Mouse (Mus musculus): Measurements from ENCODE around the gene H6pd.

GRCm38 (mm10) chr4:149956048-149956447 lies 52.8 kb downstream of the H6pd start:
- TF ChIP-seq EP300 (IDR thresholded peaks at IDR 0.05; ENCODE audit: low read depth) (no peak), CTCF (IDR thresholded peaks at IDR 0.05; ENCODE audit: low read depth) (no peak)

Measured in heart, postnatal 0 days (tissue).